Mouse (Mus musculus) cortical plate, adult 2 months (tissue): ENCODE results near the gene Hibch. TPM values are rescaled to one million over a fixed set of nuclear protein-coding genes. Genes with fewer than 3 reads are reported as not detected.
"Not testable (repeated sequence)": the region's sequence is repeated elsewhere in the genome, so short reads cannot be mapped to it uniquely, and the experiment has no call there.

Experiments used
- H3K27ac ChIP-seq: fragments of 200-500 bp; 2 replicates; pipeline ENCODE4 v1.5.1; 2012; ENCODE audit warnings: low read length, control low read depth, inconsistent platforms; ENCODE audit not compliant: insufficient read depth
- H3K4me1 ChIP-seq: fragments of 200-500 bp; 2 replicates; pipeline ENCODE4 v1.6.1; 2011; ENCODE audit warnings: low read length; ENCODE audit not compliant: control insufficient read depth, insufficient read depth
- H3K4me3 ChIP-seq: fragments of 200-500 bp; 2 replicates; pipeline ENCODE4 v1.5.1; 2011; ENCODE audit warnings: mild to moderate bottlenecking, low read length, control low read depth; ENCODE audit not compliant: insufficient read depth
- CTCF ChIP-seq: fragments of 200-500 bp; IDR thresholded peaks from 2 replicates; pipeline ENCODE4 v1.5.1; 2011; ENCODE audit warnings: mild to moderate bottlenecking, control low read depth, low read length; ENCODE audit not compliant: insufficient read depth; ENCODE audit errors: extremely low read depth
- POLR2A ChIP-seq: fragments of 200-500 bp; IDR thresholded peaks from 2 replicates; pipeline ENCODE4 v1.6.1; 2011; ENCODE audit warnings: mild to moderate bottlenecking, low read length, control low read depth; ENCODE audit not compliant: insufficient read depth; ENCODE audit errors: extremely low read depth
- polyA plus RNA-seq: library from polyadenylated mRNA; depleted of rRNA; stranded (reverse); fragments of >200 nt; gene quantifications from 2 replicates; pipeline ENCODE4 v1.2.3, GENCODE M21; 2012

Gene Hibch
- polyA plus RNA-seq, 1 experiment: 19.9 TPM

GRCm38 (mm10) chr1:52816232-52816891 is 28.4 kb upstream of the Hibch start:
- H3K4me1 ChIP-seq: peaks cover 7% of the 10 kb centered on the region
- H3K27ac ChIP-seq: no peak overlapping the region
- no peak for TF ChIP-seq POLR2A
- TF ChIP-seq CTCF: no peak
- H3K4me3 ChIP-seq: peak overlapping the region; percentile 61

GRCm38 (mm10) chr1:52816910-52817812 is 27.6 kb upstream of the Hibch start, which contains the start of gene Inpp1:
Gene Inpp1, minus strand, starts transcription at chr1:52817688.
- Histone ChIP-seq H3K27ac (peak within 1 kb of the TSS; percentile 89), H3K4me1 (peaks cover 7% of the 10 kb centered on the region), H3K4me3 (peak within 1 kb of the TSS; percentile 61)
- peak; percentile 44; the same call in 1 of the 2 replicates for TF ChIP-seq POLR2A
- TF ChIP-seq CTCF: peak; percentile 37; the same call in 1 of the 2 replicates

- Histone ChIP-seq H3K4me1 (peaks cover 7% of the 10 kb centered on the region), H3K4me3 (peak overlapping the region; percentile 61), H3K27ac (peak overlapping the region; percentile 89)
- no peak for TF ChIP-seq CTCF
- no peak for TF ChIP-seq POLR2A
These were observed 26.9 kb upstream of the Hibch start for GRCm38 (mm10) chr1:52817813-52818147.

- H3K27ac ChIP-seq: no peak overlapping the region
- TF ChIP-seq CTCF: no peak
- no peak for TF ChIP-seq POLR2A
- H3K4me3 ChIP-seq: no peak overlapping the region
- H3K4me1 ChIP-seq: no peaks in the 10 kb centered on the region
These were observed 5.6 kb upstream of the Hibch start for GRCm38 (mm10) chr1:52839099-52839498.

- Histone ChIP-seq H3K4me3 (peak overlapping the region; percentile 76), H3K27ac (no peak overlapping the region), H3K4me1 (peaks cover 2% of the 10 kb centered on the region; the same call in 1 of the 2 replicates)
- no peak for TF ChIP-seq POLR2A
- no peak for TF ChIP-seq CTCF
These were observed 375 bp upstream of the Hibch start for GRCm38 (mm10) chr1:52844354-52844753.

- TF ChIP-seq CTCF (no peak), POLR2A (no peak)
- Histone ChIP-seq H3K27ac (no peak overlapping the region), H3K4me1 (peaks cover 2% of the 10 kb centered on the region; the same call in 1 of the 2 replicates), H3K4me3 (no peak overlapping the region)
These were observed 1.8 kb downstream of the Hibch start for GRCm38 (mm10) chr1:52846556-52846955.

GRCm38 (mm10) chr1:52849422-52849821 is 4.7 kb downstream of the Hibch start:
- H3K4me3 ChIP-seq: no peak overlapping the region
- H3K4me1 ChIP-seq: peaks cover 2% of the 10 kb centered on the region; the same call in 1 of the 2 replicates
- no peak for TF ChIP-seq CTCF
- TF ChIP-seq POLR2A: no peak
- H3K27ac ChIP-seq: no peak overlapping the region

GRCm38 (mm10) chr1:52854029-52854428 is 9.3 kb downstream of the Hibch start:
- H3K4me1 ChIP-seq, H3K4me3 ChIP-seq, H3K27ac ChIP-seq: not testable (repeated sequence)
- peak; percentile 23; the same call in 1 of the 2 replicates for TF ChIP-seq CTCF

GRCm38 (mm10) chr1:52855904-52856601 is 11.3 kb downstream of the Hibch start:
- no peak for TF ChIP-seq CTCF
- TF ChIP-seq POLR2A: no peak
- Histone ChIP-seq H3K27ac (no peak overlapping the region), H3K4me3 (no peak overlapping the region), H3K4me1 (no peaks in the 10 kb centered on the region)

GRCm38 (mm10) chr1:52864220-52864619 is 19.5 kb downstream of the Hibch start:
- Histone ChIP-seq H3K27ac (no peak overlapping the region), H3K4me1 (no peaks in the 10 kb centered on the region), H3K4me3 (no peak overlapping the region)
- TF ChIP-seq CTCF: no peak
- no peak for TF ChIP-seq POLR2A
